Mouse (Mus musculus) CH12.LX (cell line): Measurements from ENCODE around the gene Gcdh.

Source experiments
- JUND ChIP-seq: conservative IDR thresholded peaks from 2 replicates; pipeline ENCODE4 v1.6.1; 2011; ENCODE audit warnings: low read depth, low read length, improper control_type of control experiment
- MYC ChIP-seq: IDR thresholded peaks from 2 replicates; pipeline ENCODE4 v1.6.1; 2011; ENCODE audit warnings: low read depth, mild to moderate bottlenecking, improper control_type of control experiment, low read length
- RCOR1 ChIP-seq: conservative IDR thresholded peaks from 2 replicates; pipeline ENCODE4 v1.6.1; 2012; ENCODE audit warnings: low read depth, mild to moderate bottlenecking, inconsistent platforms, low read length, improper control_type of control experiment

DNA sequence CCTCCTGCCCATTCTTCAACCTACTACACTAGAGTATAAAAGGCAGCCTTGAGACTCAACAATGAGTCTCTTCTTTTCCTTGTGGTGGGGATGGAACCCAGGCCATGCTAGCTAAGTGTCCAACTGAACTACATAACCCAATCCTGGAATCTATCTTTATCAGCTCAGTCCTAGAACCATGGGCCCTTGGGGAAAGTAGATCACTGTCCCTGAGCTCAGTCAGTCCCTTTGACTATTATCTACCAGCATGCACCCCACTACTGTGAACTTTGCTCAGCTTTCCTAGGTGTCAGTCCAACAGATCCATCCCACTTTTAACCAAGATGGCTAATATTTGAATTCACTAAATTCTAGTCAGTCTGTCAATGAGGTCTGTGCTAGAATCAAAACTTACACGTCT, 52.2 kb downstream of the Gcdh start:
- TF ChIP-seq RCOR1, result no peak
- no peak for TF ChIP-seq JUND
- no peak for TF ChIP-seq MYC
